Mouse (Mus musculus) thymus, postnatal 14 days (tissue): ENCODE results near the gene Tmem51.
A peak's percentile ranks its signal among the peaks of the same experiment; 100 is the strongest.

ENCODE experiments used
- DNase-seq: peaks from one replicate; pipeline ENCODE4 v3.0.0; 2021

The Tmem51 gene

DNA sequence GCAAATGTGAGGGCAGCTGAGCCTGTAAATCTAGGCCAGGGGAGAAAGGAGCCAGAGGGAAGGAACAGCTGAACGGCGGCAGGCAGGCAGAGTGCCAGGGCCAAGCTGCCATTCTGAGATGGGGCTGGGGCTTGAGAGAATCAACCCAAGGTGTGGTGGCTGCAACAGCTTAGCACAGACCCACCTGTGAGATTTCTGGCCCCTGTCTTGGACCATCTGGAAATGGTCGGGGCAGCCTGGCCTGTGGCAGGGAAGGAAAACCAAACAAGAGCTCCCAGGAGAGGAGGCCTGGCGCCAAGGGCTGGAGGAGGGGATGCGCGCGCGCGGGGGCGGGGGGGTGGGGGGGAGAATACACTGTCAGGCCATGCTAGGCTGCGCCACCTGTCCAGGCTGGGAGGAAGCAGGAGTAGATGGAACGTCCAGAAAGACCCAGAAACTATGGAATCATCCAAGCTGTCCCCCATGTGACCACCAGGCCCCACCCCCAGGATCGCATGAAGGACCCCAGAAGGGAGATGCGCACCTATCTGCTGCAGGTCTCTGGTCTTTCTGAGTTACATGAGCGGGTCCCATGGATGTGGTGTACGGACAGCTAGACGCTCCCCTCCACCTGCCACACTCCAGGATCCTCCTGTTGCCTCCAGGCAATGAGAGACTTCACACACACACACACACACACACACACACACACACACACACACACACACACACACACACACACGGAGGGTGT is 3.0 kb downstream of the Tmem51 start:
- no peak for DNase-seq

DNA sequence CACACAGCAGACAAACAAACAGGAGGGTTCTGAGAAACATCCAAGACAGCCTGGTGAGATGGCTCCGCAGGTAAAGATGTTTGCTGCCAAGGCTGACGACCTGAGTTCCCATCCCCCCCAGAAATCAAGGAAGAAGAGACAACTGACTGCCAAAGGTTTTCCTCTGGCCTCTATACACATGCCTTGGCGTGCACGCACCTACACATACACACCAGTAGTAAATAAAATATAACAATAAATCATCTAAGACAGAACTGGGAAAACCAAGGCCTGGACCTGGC is 3.7 kb downstream of the Tmem51 start:
- no peak for DNase-seq

DNA sequence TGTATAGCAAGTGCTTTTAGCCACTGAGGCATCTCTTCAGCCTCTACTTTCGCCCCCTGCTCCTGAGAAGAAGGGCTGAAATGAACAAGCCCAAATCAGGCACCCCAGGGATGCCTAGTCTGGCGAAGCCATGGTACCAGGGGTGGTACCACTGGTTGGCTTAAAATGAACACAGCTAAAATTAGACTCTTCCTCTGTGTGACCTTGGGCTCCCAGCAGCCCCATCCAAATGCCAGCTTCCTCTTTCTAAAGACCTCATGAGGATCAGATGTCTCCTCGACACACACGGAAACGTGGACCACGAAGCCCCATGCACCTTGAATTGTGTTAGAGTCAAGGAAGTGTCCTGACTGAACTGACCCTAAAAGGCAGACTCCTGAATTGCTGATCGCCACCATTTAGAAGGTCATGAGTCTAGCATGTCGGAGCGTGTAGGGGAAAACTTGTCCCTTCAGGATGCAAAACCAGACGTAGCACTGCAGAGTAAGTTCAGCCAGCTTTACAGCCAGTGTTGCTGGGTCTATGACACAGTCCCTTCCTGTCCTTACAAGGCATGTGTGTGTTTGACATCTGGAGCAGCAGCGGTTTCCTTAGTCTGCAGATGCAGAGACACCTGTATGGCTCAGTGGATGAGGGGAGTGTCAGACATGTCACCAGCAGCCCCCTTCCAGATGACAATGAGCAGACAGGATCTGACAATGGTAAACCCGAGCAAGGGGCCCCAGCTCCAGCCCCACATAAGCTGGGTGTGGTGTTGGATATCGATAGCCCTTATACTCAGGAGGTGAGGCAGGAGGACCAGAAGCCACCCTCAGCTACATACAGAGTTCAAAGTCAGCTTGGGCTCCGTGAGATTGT is 4.2 kb downstream of the Tmem51 start:
- DNase-seq, result peak; percentile 40

DNA sequence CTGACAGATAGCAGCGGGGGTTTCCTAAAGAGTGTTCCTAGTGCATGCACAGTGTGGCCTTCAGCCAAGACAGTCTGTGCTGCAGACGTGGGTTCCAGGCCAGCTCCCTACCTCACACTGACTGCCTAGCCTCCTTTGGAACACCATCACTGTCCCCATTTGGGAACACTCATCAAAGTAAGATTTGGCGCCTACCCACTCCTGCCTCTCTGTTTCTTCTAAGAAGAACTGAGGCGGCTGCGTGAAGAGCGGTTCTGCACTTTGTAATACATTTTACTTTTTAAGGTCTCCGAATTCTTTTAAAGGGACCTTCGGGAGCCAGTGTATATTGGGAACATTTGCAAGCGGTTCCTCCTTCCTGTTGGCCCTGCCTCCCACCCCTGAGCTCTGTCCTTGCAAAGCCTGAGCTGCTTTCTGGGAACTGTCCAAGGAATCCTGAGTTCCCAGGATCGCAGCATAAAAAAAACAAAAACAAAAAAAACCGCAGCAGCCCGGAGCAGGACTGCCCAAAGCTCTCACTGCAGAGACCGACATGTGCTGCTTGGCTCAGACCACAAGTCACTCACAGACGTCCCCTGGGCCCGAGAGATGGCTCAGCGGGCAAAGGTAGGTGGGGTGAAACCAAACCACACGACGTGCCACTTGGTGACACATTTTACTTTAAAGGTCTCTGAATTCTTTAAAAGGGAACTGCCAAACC is 6.4 kb downstream of the Tmem51 start:
- DNase-seq, result no peak

DNA sequence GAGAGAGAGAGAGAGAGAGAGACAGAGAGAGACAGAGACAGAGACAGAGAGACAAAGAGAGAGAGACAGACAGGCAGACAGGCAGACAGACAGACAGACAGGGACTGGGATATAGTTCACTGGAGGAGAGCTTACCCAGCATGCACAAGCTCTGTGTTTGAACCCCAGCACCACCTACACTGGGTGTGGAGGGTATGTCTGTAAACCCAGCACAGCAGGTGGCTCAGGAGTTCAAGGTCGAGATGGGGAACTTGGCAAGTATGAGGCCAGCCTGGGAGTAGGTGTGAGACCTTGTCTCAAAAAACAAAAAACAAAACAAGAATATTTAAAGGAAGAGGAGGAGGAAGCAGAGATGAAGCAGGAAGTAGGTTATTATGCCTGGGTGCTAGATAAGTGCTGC is 7.2 kb downstream of the Tmem51 start:
- no peak for DNase-seq

DNA sequence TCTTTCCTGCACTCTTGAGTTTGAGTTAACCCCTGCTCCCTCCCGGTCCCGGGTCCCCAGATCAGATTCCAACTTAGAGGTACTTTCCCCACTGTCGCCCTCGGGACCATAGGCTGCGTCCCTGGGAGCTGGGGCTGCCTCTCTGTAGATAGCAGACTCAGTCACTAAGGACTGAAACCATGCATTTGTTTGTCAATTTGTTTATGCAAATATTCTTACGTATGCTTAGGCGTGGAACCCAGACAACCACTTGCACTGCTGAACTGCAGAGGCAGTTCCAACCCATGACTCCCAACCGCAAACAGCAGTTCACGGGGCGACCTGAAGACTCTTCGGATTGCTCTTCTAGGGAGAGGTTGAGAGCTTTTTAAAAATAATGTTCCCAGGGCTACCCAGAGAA is 8.2 kb downstream of the Tmem51 start:
- no peak for DNase-seq

DNA sequence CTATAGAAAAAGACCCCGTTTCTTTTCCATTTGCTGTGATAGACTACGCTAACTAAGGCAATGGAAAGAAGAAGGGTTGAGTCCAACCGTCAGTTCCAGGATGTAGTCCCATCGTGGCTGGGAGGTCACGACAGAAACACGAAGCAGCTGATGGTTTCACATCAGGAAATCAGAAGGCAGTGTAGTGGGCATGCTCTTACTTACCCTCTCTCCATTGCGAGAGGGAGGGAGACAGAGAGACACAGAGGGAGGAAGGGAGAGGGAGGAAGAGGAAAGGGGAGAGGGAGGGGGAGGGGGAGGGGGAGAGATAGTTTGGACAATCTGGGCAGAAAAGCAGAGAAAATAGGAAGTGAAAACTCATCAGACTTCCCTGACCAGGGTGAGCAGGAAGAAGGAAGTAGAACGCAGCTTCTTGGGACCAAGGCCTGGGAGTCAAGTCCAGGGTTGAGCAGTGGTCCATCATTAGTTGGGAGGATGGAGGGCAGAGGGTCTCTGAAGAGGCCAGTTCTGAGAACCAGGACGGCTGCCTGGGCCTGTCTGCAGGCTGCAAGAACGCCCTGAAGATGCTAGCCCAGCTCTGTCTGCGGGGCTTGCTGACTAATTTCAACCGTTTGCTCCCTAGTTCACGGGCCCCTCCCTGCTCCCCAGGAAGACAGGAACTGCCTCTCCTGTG is 9.9 kb downstream of the Tmem51 start:
- DNase-seq, result no peak

DNA sequence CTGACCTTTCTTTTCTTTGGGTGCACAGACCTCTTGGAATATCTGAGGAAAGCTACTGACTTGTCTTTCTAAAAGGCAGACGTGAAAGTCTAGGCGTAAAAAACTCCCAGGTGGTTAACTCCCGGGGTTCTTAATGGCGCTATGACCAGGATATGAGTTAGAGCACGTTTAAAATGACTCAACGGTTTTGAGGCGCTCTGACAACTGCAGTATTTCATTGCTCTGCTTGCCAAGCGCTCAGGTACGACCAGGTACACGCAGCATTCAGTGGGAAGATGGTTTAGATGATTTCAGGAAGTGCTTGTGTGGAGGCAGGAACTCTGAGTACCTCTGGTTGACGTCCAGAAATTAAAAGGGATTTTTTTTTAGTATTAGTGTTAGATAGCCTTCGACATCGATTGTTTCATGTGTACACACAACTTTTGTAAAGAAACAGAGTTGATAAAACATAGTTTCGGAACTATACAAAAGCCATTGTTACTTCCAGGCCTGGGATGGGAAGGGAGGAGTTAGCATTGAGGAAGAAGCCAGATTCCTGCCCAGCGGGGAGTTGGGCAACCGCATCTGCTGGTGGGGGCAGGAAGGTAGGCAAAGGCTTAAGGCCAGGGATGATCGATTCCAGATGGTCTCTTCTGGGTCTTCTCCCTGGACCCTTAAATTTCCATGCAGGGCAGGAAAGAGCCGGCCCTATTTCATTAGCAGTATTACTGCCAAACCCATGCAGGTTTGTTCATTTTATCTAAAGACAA is 12.7 kb downstream of the Tmem51 start:
- DNase-seq, result no peak

DNA sequence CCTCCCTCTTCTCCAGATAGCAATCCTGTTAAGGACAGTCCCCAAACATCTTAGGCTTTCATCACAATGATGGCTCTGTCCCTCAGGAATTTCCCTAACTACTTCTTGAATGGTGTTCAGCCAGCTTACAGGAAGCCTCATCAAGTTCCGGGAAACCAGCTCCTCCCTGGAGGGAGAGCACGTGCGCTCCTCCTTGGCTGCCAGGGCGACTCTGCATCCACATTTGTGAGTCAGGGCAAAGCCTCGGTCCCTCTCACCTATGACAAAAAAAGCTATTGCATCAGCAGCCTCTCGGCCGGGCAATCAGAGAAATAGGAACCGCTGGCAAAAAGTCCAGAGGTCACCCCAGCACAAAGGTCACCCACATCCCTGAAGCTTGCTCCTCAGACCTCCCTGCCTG is 13.3 kb downstream of the Tmem51 start:
- DNase-seq, result no peak

DNA sequence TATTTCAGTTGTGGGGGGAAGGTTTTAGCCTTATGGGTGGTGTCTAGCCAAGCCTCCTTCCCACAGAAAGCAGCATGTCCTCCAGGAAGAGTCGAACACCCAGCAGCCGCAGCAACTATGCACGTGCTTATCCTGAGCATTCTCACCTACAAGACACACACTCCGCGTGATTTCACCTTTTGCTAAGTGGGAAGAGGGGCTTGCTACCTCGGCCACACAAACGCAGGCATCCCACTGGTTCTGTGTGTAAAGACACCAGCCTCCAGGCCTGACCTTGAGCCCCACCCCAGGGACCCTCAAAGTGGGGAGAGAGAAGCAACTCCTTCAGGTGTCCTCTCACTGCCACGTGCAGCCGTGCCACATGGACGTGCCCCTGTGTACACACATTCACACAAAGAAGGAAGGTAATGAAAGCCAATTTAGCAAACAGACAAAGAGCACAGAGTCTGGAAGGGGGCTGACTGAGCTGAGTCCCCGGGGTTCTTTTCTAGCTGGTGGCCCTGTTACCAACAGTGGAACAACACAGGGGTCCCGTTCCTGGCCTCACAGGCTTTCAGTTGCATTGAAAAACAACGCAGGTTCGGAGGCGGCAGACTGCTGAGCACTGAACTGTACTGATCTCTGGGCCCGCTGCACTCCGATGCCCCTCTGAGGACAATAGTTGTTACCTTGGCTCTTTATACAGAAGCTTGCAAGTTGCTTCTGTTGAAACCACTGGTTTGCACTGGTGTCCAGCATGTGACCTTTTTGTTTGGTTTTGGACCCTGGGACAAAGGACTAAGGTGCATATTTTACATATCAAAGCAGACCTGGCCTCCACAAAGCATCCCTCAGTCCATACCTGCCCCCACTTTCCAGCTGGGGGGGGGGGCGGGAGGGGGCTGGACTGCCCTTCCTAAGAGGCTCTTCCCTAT is 14.9 kb downstream of the Tmem51 start:
- no peak for DNase-seq

DNA sequence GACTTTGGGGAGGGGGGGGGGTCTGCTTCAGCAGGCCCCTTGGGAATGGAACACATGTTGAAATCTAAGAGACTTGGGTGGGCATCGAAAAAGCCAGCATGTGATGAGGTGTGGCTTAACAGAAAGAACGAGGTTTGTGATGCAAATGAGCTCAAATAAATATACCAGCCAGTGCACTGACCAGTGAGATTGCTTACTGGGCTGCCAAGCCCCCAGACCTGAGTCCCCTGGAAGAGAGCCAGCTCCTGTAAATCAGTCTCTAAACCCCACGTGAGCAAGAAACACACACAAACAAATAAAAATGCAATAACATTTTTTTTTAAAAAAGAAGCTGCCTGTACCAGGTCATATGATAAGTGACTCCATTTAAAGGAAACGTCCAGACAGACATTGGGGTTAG is 17.5 kb downstream of the Tmem51 start:
- DNase-seq, result no peak

DNA sequence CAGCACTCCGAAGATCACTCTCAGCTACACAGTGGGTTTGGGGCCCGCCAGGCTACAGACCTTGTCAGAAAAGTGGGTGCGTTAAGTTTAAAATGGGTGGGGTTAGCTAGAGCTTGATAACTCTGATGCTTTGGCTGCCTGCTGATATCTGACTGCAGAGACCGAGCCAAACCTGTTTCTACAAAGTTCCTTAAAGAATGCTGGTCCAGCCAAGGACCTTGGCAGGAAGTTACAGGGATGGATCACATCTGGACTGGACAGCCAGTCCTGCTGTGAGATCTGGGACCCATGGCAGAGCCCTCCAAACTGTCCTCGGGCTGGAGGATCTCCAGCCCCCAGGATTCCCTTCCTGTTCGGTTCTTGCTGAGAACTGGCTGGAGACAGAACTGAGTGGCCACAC is 18.3 kb downstream of the Tmem51 start:
- no peak for DNase-seq

DNA sequence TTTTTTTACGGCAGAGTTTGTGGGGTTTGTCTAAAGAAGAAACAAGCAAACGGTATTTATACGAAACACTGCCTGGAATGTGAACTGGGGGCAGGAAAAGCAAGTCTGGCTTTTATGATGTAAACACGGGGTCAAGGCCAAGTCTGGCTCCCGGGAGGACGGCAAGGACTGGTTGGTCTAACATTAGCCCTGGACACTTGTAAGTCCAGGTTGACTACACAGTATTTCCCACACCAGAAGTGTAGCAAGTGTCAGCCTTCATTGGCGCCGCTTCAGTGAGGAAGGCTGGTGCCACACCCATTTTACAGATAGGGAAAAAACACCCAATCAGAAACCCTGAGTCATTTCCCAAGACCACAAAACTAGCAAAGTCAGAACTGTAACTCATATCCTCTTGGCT is 18.8 kb downstream of the Tmem51 start:
- no peak for DNase-seq

DNA sequence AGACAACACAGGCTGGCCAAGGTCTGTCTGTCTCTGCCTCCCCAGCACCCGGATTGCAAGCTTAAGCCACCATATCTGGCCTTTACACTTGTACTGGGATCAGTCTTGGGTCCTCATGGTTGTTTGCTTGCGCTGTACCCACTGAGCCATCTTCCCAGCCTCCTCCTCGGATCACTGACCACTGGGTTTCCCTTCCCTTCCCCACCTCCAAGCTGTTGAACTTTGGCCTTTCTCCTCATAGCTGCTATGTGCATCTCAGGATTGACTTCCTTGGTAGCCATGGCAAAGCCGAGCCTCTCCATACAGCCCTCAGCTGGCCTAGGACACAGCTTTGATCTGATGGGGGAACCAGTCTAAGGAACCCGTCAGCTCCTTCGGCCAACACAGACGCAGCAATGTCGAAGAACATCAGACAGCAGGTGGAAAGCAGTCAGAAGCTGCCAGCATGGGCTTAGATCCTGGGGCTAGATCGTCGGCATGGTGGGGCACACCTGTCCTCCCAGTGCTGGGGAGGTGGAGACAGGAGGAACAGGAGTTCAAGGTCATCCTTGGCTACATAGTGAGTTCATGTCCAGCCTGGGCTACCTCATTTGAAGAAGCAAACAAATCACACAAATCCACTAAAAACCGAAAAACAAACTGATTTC is 19.4 kb downstream of the Tmem51 start:
- no peak for DNase-seq

DNA sequence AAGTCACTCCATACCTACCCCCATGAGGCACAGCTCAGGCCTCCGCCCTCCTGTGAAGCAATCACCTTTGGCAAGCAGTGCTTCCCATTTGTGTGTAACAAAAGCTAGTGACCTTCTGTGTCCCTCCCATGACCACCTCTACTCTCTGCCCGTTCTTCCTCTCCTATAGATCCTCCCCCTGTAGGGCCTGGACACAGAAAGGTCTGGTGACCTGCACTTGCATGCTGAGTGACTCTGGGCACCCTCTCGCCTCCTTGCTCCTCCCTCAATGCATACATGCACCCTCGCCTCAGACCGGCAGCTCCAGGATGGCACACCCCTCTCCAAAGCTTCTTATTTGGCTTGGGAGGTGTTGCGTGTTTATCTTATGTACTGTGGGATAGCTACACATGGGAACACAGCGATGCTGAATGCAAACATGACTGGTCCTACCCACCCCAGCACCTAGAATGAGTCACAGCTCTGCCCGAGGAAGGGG is 21.0 kb downstream of the Tmem51 start:
- no peak for DNase-seq

DNA sequence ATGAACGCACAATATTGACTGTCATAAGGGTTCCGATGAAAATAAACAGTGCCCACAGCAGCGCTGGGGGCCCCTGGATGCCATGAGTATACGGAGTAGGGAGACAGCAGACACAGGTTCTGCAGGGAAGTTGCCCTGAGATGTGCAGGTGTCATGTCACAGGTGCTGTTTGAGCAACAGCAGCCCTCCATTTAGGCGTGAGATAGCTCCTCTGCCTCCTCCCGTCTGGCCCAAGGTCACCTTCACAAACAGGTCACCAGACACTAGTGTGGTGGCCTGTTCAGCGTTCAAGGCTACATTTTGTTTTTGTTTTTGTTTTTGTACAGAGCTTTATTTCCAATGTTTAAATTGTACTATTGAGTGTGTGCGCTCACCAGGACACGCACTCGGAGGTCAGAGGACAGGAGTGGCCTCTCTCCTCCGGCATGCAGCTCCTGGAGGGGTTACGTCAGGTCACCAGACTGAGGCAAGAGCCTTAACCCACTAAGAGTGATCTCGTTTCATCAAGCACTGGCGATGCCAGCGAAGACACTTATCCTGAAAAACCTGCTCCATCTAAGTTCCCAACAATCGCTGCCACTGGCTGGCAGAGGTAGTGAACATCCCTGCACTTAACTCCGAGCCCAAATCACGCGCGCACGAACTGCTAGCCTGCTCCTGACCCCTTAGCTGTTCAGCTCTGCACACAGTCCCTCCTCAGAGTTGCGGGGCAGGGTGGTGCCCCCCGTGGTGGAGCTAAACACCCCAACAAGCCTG is 22.4 kb downstream of the Tmem51 start:
- no peak for DNase-seq

DNA sequence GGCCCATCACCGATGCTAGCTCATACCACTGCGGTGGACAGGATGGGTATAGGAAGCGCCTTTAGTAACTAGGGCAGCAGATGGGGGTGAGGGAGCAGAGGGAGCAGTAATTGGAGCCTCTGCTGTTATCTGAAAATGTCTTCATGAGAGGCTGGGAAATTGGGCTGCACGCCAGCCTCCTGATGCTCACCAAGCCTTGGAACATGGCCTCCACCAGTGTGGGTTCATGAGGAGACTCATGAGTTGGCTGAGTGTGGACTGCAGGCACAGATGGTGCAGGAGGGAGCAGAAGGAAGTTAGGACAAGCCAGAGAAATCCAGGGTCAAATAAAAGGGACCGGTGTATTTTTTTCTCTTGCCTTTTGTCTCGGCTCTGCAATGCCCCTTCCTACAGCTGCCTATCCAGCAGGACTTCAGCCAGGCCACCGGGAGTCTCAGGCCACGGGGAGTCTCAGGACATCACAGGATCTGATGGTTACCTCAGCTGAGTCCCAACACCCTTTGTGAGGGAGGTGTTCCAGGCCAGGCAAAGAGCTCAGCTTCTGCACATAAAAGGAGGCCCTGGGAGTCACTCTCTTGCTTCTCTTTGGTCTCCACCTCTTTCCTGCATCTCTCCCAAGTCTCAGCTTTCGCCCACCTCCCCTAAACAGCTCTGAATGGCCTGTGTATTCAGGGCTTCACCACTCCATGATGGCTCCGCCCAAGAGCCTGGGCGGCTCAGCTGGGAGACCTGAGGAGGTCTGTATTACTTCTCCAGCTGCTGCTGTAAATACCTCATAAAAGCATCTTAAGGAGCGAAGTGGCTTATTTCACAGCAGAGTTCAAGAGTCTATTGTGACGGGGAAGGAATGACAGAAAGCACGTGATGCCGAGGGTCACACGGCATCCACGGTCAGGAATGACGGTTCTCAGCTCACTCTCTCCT is 23.4 kb downstream of the Tmem51 start:
- no peak for DNase-seq

DNA sequence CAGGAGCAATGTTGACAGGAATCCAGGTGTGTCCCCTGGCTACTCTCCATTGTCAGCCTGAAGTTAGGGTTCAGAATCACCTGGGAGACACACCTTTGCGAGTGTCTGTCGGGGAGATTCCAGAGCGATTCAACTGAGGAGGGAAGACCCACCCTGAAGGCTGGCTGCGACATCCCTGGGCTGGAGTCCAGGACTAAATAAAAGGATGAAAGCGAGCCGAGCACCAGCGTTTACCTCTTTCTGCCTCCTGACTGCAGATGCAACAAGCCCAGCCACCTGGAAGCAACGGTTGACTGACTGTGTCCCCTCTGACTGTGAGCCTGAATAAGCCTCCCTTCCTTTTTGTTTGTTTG is 24.3 kb downstream of the Tmem51 start:
- DNase-seq, result no peak
